Mouse (Mus musculus): ENCODE results near the gene Mb21d2.
A peak's percentile ranks its signal among the peaks of the same experiment; 100 is the strongest.

Gene Mb21d2

GRCm38 (mm10) chr16:28863616-28864015 lies 65.9 kb downstream of the Mb21d2 start:
- DNase-seq (ENCODE audit: low spot score) = no peak

GRCm38 (mm10) chr16:28862093-28862492 lies 67.4 kb downstream of the Mb21d2 start:
- no peak for DNase-seq (ENCODE audit: low spot score)

- DNase-seq (ENCODE audit: low spot score) = no peak
Measured at GRCm38 (mm10) chr16:28859678-28860077, 69.8 kb downstream of the Mb21d2 start.

GRCm38 (mm10) chr16:28859009-28859288 lies 70.5 kb downstream of the Mb21d2 start:
- no peak for DNase-seq (ENCODE audit: low spot score)

GRCm38 (mm10) chr16:28858210-28859008 lies 71.1 kb downstream of the Mb21d2 start:
- no peak for DNase-seq (ENCODE audit: low spot score)

GRCm38 (mm10) chr16:28851409-28851821 lies 78.1 kb downstream of the Mb21d2 start:
- no peak for DNase-seq (ENCODE audit: low spot score)

- no peak for DNase-seq (ENCODE audit: low spot score)
Measured at GRCm38 (mm10) chr16:28850881-28851280, 78.6 kb downstream of the Mb21d2 start.

- no peak for DNase-seq (ENCODE audit: low spot score)
Measured at GRCm38 (mm10) chr16:28846123-28846522, 83.3 kb downstream of the Mb21d2 start.

- no peak for DNase-seq (ENCODE audit: low spot score)
Measured at GRCm38 (mm10) chr16:28845336-28845735, 84.1 kb downstream of the Mb21d2 start.

- DNase-seq (ENCODE audit: low spot score) = no peak
Measured at GRCm38 (mm10) chr16:28841102-28841501, 88.4 kb downstream of the Mb21d2 start.

GRCm38 (mm10) chr16:28840075-28840974 lies 89.1 kb downstream of the Mb21d2 start:
- peak; percentile 45 for DNase-seq (ENCODE audit: low spot score)

GRCm38 (mm10) chr16:28839575-28839974 lies 89.9 kb downstream of the Mb21d2 start:
- no peak for DNase-seq (ENCODE audit: low spot score)

- peak; percentile 76 for DNase-seq (ENCODE audit: low spot score)
Measured at GRCm38 (mm10) chr16:28838016-28838415, 91.5 kb downstream of the Mb21d2 start.

- no peak for DNase-seq (ENCODE audit: low spot score)
Measured at GRCm38 (mm10) chr16:28832085-28832635, 97.3 kb downstream of the Mb21d2 start.

- no peak for DNase-seq (ENCODE audit: low spot score)
Measured at GRCm38 (mm10) chr16:28829263-28829955, 100.1 kb downstream of the Mb21d2 start.

- no peak for DNase-seq (ENCODE audit: low spot score)
Measured at GRCm38 (mm10) chr16:28824781-28825180, 104.7 kb downstream of the Mb21d2 start.

- DNase-seq (ENCODE audit: low spot score) = no peak
Measured at GRCm38 (mm10) chr16:28821774-28822173, 107.7 kb downstream of the Mb21d2 start.

- no peak for DNase-seq (ENCODE audit: low spot score)
Measured at GRCm38 (mm10) chr16:28818749-28819285, 110.7 kb downstream of the Mb21d2 start.

GRCm38 (mm10) chr16:28813290-28813689 lies 116.2 kb downstream of the Mb21d2 start:
- no peak for DNase-seq (ENCODE audit: low spot score)

- no peak for DNase-seq (ENCODE audit: low spot score)
Measured at GRCm38 (mm10) chr16:28809089-28809488, 120.4 kb downstream of the Mb21d2 start.

- DNase-seq (ENCODE audit: low spot score) = peak; percentile 29
Measured at GRCm38 (mm10) chr16:28793115-28793514, 136.4 kb downstream of the Mb21d2 start.

Measured in layer of hippocampus, adult 11-12 months (tissue).